Comparison of ENCODE assay signal across 13 mouse cellular contexts in genomic region chr7:110715545-110715944, GRCm38 (mm10). TPM values are rescaled to one million over a fixed set of nuclear protein-coding genes. Genes with fewer than 3 reads are reported as not detected.
A peak's percentile ranks its signal among the peaks of the same experiment; 100 is the strongest.
DNase-seq lines count a peak whose midpoint lies in the region; TF ChIP-seq lines count a peak whose summit lies in the region.
"Had no signal": no experiment of that assay in that cellular context is flagged by ENCODE, and none has a peak within 500 bp of the region (broad histone marks: within the 10 kb centered on the region; RNA-seq: fewer than 3 reads in every experiment).

No protein-coding gene starts in this region.

- peak; percentile 21; the same call in 1 of the 2 replicates for TF ChIP-seq POLR2A in lung, adult 2 months (IDR thresholded peaks at IDR 0.05; ENCODE audit: borderline replicate concordance, extremely low read depth, low read depth, low read length)

- no peak for TF ChIP-seq CTCF in lung, adult 2 months (IDR thresholded peaks at IDR 0.05; ENCODE audit: insufficient read depth, low read length)
- TF ChIP-seq CTCF in layer of hippocampus, adult 2 months (conservative IDR thresholded peaks at IDR 0.05), result no peak

- peaks cover 1% of the 10 kb centered on the region; the same call in 1 of the 2 replicates for H3K4me1 ChIP-seq in lung, adult 2 months (ENCODE audit: control insufficient read depth, insufficient read depth, low read length)
- H3K4me1 ChIP-seq: intestine, embryonic 15.5 days; neural tube, embryonic 12.5 days had no signal

- no peak overlapping the region for H3K4me3 ChIP-seq in lung, adult 2 months (replicated peaks; ENCODE audit: extremely low read depth, low read depth, low read length)
- H3K4me3 ChIP-seq in layer of hippocampus, adult 2 months, result no peak overlapping the region
- H3K4me3 ChIP-seq: heart, embryonic 10.5 days; intestine, embryonic 15.5 days; neural tube, embryonic 12.5 days had no signal

- H3K27ac ChIP-seq in layer of hippocampus, adult 2 months, result peak overlapping the region; percentile 84
- H3K27ac ChIP-seq: heart, embryonic 10.5 days; intestine, embryonic 15.5 days; macrophage; neural tube, embryonic 12.5 days had no signal

- DNase-seq in adrenal gland, adult 2 months, result peak; percentile 54
- DNase-seq in adrenal gland, postnatal 4 days (ENCODE audit: low spot score in 2 of 2), result no peak
- DNase-seq in lung, adult 2 months, result no peak
- DNase-seq in lung, postnatal 4 days, result no peak
- DNase-seq in layer of hippocampus, adult 2 months (ENCODE audit: low spot score in 2 of 2), result peak; percentile 25 to 28
- DNase-seq in right cerebral cortex, postnatal 10 days (ENCODE audit: low spot score in 2 of 2), result peak; percentile 44 to 52
- no peak for DNase-seq in kidney, postnatal 10 days
- DNase-seq in yolk sac, embryonic 10.5 days (ENCODE audit: low spot score), result no peak
- DNase-seq: cerebellum, adult 11-12 months had no signal

- 57% methylated on average over 6 of the region's 6 CpGs for WGBS in lung, adult 2 months

RNA-seq across cellular contexts. Expression of gene Ampd3, which starts 52.5 kb away (rescaled TPM):
- total RNA-seq in adrenal gland, adult 2 months (2021), result 10 to 100 TPM; 15.4 to 26.2 TPM
- polyA plus RNA-seq in adrenal gland, adult 2 months (2012; rRNA removed), result 15.6 and 16.1 TPM in 2 replicates
- 10 to 100 TPM; 28.6 to 34.2 TPM for total RNA-seq in adrenal gland, postnatal 4 days (2021)
- polyA plus RNA-seq in lung, adult 2 months (2012; rRNA removed), result 21.8 and 23.5 TPM in 2 replicates
- total RNA-seq in layer of hippocampus, adult 2 months (2021), result 10 to 100 TPM; 20.8 to 25.1 TPM

Comparison
In these comparisons a context has a peak if more than half of its experiments do, and no peak if none do; other contexts are left out.
1. DNase-seq: peak in adrenal gland, adult 2 months (single experiment), layer of hippocampus, adult 2 months (2 of 2) and right cerebral cortex, postnatal 10 days (2 of 2); none in adrenal gland, postnatal 4 days (0 of 2), lung, adult 2 months (single experiment), lung, postnatal 4 days (0 of 2), kidney, postnatal 10 days (single experiment) and yolk sac, embryonic 10.5 days (single experiment).